Mouse (Mus musculus) small intestine, adult 2 months (tissue): Measurements from ENCODE around the gene Asb15.

Source experiments
- CTCF ChIP-seq: fragments of 200-500 bp; IDR thresholded peaks from 2 replicates; pipeline ENCODE4 v1.5.1; 2012; ENCODE audit warnings: low read depth, mild to moderate bottlenecking, control low read depth, inconsistent platforms, low read length, moderate library complexity, mixed read lengths; ENCODE audit not compliant: insufficient replicate concordance, insufficient read length; ENCODE audit errors: extremely low read depth
- POLR2A ChIP-seq: fragments of 200-500 bp; IDR thresholded peaks from 2 replicates; pipeline ENCODE4 v1.6.1; 2012; ENCODE audit warnings: low read depth, mild to moderate bottlenecking, control low read depth, inconsistent platforms, low read length, moderate library complexity

DNA sequence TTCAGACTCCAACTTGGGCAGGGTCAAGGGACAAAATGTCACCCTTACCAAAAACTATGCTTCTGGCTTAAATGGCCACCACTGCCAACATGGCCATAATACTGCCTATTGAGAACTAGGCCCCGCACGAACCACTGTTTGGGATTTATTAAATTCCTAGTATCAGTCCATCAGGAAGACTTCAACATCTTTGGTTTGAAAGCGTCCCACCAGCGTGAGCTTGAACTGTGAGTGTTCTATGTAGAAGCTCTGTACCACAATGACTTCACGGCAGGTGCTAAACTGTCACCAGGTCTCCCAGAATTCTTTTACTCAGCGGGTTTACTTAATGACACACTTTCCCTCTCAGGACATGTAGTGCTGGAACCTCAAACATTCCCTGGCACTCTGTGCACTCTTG is 85.4 kb downstream of the Asb15 start:
- TF ChIP-seq CTCF (no peak), POLR2A (no peak)
